Mouse (Mus musculus) inflammation-experienced regulatory T-cells, adult 6 months (primary cell): ENCODE measurements at regions not wholly inside any gene's neighbourhood (a gene's known extent, or its start where the extent isn't known, plus 50 kb on each side); places are given as distances from the start of the nearest gene placed in this dataset.

ENCODE experiments used
- ATAC-seq: one replicate; pipeline ENCODE4 v1.8.0; 2017

DNA sequence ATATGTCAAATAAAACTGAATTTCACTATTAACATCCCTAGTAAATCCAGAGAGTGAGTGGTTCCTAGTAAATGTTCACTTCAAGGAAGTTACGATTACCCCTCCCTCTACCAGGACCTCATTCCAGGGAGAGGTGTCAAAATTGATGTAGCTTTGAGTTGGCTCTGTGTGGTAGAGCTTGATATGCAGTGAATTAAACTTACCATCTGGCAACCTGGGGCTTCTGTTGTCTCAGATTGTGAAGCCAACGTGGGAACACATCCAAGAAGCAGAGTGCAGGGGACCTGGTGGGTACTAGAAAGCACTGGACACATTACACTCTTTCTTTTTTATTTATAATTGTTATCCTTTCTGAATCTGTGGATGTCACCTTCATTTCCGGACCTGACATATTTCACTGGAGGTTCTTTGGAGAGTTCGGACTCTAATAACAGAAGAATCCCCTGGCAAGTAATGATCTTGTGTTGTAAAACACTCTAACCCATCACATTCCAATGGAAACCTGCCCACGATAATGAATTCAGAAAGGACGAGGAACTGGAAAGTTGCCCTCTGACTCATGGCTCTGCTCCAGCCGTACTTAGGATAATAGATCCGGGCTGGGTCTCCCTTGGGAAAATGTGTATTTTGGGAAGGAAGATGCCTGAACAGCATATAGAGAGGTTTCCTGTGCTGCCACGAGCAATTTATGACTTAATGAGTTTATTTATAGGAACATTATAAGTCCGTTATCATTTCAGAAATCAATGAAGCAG, 295.8 kb downstream of the Plk2 start:
- no peak for ATAC-seq

DNA sequence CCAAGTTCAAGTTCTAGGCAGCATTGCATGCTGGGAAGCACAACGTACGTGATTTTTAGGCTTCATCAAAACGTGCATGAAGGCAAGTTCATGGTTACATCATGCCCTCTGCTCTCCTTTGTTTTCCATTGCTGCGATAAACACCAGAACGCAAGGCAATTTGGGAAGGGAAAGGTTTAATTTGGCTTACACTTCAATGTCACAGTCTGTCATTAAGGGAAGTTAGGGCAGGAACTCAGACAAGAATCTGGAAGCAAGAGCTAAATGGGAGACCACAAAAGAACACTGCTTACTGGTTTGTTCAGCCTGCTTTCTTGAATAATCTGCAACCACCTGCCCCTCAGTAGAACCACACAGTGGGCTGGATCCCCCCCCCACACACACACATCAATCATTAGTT, 297.9 kb downstream of the Plk2 start:
- no peak for ATAC-seq

DNA sequence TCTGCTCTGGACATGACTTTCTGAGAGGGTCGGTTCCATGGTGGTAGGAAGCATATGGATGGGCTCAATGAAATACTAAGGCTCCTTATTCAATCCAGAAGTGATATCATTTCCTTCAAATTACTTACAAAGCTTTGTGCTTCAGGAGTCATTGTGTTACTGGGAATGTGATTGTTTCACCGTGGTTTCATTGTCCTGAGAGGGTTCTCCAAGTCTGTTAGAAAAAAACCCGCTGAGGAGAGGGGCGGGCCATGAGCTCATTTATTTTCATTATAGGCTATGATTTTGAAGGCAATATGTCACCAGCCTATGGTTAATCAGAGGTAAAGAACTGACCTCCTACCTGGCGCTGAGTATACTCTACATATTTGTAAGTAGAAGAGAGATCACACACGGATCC, 300.0 kb downstream of the Plk2 start:
- no peak for ATAC-seq

DNA sequence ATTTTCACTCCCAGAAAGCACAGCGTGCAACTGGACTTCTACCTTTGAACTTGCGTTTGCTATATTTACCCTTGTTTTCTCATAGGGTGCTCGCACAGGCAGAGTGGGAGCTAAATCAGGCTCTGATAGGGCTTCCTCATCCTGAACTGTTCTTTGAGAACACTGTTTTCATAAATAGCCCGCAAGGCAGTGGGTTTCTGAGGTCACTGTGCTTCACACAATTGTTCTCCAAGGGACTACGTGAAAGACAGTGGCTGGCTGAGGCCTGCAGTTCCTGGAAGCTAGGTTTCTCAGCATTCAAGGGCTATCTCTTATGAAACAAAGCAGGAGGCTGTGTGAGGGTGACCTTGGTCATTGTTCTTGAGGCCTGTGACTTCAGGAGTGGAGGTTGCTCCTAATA, 301.7 kb downstream of the Plk2 start:
- no peak for ATAC-seq

DNA sequence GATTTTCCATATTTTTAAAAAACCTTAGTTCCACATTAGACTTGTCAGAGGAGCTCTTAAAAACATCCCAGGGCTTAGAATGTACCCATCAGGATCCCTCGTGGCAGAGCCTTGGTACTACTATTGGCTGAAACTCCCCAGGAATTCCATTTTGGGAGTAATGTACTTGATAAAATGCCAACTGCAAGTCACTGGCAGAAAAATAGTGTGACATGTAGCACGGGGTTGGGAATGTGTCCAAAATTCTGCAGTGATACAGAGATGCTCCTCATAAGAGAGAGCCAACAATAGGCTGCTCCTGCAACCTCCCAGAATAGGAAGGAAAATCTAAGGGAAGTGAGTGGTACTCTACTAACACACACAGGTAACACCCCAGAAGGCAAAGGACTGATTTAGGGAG, 309.4 kb downstream of the Plk2 start:
- ATAC-seq: no peak

DNA sequence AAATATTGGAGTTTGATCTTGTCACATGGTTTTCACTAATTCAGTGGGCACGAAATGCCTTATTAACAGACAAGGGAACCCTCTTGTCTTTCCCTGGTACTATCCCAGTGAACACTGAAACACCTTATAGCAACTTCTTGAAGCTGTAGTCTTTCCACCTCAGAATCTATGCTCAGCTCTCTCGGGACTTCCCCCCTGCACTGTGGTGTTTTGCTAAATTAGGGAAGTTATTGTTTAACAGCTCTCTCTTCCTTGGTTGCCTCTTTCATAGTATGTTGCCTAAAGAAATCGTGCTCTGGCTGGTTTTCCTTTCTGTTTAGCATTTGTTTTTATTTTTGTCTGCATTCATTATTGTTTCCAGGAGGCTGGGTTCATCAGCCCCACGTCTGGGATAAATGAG, 316.0 kb downstream of the Plk2 start:
- no peak for ATAC-seq

DNA sequence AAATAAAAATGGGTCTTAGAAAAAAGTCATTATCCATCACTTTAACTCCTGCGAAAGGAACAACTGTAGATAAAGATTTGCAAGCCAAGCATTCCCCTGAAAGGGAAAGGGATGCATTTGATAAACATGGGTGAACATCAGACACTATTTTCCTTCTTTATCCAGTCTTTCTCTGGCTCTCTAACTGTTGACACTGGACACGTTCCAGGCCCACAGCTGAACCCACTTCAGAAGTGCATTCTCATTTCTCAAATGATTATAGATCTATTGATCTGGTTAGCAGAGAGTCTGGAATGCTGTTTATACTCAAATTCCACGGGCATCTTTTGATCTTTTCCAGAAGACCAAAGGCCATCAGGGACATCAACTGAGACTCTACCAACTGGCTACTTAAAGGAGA, 317.7 kb downstream of the Plk2 start:
- no peak for ATAC-seq

DNA sequence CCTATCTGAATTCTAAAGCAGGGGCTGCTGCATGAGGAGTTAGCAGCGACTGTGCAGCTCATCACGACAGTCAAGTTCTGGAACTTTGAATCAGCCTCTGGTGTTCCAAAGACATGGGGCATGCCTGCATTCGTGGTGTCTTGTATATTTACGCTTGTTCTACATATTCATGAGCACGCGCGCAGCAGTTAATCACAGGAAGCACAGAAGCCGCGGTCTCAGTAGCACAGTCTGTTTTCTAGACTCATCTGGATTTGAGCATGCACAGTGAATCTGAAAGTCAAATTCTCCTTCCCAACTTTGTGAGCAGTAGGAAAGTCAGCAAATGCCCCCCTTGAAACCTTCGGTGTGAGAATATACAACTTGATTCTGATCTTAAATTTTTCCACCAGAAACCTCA, 327.3 kb downstream of the Plk2 start:
- no peak for ATAC-seq

DNA sequence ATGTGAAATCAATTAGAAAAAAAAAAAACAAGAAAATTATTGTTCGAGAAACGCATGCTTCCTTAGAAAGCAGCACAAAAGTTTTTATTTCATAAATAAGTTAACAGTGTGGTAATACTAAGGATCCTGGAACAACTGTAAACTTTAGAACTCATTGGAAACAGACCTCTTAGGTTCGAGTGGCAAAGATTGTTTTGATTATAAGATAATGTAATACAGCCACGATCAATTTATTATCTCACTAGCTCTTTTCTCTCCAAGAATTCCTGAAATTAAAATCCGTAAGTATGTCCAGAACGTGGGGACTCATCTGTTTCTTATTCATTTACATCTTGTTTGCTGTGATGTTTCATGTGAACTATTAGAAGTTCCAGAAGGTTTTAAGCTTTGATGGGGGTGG, 327.9 kb downstream of the Plk2 start:
- ATAC-seq: no peak

DNA sequence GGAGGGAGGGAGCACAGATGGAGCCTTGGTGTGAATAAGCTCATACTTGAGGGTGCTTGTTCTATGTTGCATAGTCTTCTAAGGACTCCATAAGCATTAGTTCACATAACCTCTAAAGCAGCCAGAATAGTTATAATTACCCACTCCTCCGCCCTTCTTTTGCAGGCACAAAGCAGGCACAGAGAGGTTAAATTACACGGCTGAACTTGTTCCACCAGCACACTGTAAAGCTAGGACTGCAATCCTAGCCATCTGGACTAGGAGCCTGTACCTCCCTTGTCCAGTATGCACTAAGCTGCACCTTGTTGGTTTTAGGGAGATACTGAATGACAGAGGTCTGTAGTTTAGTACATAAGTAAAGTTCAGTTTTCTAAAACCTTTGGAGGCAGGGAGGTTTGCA, 330.0 kb downstream of the Plk2 start:
- ATAC-seq: no peak

DNA sequence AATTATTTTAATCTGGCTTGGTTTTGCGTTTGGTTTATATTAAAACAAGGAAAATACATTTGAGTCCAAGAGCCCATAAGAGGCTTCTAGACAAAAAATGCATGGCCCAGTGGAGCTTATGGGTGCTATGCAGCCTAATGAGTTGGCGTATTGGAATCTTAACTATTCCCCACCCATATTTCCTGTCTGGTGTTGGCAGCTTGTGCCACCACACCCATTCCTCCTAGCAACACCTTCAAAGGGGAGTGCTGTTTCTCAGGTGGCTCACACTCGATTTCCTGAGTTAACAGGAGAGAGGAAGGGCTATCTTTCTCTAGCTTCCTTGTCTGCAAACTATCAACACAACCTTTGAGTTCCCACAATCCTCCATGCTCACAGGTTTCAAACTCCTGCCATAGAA, 331.0 kb downstream of the Plk2 start:
- no peak for ATAC-seq

DNA sequence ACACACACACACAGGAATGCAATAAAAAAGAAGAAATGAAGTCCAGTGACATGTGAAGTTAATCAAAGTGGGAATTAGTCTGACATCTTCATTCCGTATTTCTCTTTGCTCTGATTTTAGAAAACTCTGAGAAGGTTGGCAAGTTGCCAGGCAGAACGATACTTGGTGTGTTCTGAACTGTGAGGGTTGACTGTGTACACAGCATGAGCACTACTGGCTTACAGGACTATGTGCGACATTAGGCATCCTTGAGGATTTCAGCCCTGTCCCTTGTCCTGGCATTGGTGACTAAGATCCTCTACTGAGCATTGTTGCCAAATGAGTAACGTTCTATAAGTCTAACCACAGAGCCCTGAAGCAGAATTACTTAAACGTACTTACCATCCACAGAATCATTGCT, 340.7 kb downstream of the Plk2 start:
- ATAC-seq: no peak

DNA sequence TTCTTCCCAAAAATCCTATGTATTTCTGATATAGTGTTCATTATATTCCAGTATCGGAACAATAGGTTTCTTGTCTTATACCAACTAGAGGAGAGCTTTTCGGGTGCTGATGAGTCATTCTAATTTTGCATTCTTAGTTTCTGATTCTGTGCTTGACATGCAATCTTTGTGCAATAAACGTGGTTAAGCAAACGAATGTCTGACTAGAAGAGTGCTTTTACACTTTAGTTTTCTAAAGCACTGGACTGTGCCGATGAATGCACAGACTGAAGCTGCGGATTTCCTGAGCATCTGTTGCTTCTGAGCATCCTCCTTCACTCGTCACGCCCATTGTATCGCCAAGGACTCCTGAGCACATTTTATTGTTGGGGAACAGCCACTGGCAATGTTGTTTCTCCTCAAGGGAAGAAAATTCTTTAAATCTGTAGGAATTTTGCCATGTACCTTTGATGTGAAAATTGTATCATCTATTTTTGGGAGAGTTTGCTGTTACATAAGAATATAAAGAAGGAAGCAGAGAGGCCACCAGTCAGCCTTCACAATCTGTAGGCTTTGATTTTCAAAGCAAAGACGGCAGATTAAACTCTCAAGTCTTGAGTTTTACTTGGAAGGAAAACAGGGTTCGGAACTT, 346.8 kb downstream of the Plk2 start:
- no peak for ATAC-seq

DNA sequence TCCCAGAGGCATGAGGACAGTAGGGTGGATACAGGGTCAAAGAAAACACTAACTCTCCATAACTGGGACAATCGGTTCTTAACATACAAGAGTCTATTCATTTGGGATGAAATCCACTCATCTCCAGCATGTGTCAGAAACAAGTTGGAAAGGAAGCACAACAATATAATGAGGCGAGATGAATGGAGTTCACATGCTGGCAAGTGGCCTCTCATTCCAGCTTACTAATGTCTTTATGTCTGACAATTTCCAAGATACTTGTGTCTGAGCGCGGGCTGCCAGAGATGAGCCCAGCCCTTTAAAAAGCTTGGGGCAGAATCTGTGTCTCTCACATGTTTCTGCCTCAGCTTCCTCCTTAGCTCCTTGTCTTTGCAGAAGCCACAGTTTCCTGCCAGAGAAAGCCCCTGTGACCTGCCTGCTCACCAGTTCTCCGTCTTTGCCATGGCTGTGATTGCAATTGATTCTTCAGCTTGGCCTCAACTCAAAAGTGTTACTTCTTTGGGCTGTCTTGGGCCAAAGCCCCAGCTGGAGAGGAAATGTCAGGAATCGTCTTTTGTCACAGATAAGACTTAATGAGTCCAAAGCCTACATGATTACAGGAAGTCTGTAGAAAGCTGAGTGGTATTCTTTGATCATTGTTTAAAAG, 352.5 kb downstream of the Plk2 start:
- no peak for ATAC-seq

DNA sequence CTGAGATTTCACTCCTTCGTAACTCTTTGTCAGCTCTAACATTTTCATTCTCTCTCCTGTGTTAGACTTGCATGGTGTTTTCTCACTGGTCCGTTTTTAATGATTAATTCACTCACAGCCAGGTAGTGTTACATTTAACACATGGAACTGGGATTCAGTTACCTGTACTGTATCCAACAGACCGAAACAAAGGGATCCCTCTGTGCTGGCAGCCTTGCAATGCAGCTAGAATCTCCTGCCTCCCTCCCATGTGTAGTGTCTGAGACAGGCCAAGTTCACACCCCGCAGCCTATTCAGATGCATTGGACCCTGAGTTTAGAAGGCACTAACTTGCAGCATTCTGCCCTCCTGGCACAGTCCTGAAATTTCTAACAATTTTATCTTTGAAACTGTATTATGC, 357.9 kb downstream of the Plk2 start:
- ATAC-seq: no peak

DNA sequence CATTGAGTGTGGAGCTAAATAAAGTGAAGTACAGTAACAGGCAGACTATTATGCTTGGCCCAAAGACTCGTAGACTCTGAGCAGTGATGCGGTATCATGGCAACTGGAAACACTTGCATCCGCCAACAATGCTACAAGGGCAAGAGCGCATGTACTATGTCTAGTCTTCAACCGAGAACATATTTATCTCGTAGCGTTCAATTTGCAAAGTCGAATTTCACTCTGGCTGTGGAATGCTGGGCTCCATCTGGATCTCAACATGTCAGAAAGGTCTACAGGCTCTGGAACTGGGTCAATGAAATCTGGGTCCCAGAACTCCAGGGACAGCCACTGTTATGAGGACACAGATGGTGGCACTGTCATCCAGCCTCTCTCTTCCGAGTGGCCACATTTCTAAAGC, 359.7 kb downstream of the Plk2 start:
- no peak for ATAC-seq

DNA sequence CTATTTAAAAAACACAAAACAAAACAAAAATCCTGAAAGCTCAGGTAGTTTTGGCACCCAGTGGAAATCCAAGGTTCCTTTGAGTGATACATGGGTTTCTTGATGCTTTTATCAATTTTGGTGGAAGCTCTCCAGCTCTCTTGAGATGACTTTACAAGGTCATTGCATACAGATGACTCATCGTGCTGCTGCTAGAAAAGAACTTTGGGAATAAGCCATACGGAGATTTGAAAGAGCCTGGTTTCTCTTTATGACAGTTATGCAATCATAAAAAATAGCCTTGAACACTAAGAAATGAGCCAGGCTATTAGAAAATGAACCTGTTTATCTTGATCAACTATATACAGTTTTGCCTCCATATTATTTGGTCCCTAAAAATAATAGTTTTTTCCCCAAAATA, 362.0 kb downstream of the Plk2 start:
- ATAC-seq: no peak

DNA sequence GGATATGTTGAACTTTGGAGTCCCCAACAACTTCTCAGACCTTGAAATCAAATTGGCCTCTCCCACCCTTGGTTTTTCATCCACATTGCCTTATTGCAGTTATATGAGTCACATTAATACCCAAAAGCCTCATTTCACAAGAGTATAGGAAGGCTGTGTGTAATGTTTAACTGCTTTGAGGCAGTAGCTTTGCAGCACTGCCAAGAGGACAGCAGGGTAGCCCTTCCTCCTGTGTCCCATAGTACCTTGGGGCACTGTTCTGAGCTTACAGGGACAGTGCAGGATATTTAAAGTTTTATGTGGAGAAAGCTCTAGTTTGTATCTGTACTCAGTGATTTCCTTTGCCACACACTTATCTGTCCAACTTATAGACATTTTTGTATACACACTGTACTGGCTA, 374.4 kb downstream of the Plk2 start:
- ATAC-seq: no peak

DNA sequence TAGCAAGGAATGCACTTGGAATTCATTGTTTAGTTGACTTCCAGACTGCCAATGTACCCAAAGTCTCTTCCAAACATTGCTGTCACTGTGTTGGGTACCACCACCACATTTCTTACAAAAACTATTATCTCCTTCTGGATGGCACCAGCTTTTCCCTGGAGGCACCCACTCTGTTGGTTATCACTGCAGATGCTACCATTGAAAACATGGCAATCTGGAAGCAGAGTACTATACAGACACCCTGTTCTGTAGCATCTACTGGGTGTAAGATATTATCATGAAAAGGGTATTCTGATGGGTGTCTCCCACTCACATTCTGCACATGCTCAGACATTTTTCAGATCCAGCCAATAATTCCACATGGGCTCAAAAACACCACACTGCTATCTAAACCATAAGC, 380.4 kb downstream of the Plk2 start:
- ATAC-seq: no peak

DNA sequence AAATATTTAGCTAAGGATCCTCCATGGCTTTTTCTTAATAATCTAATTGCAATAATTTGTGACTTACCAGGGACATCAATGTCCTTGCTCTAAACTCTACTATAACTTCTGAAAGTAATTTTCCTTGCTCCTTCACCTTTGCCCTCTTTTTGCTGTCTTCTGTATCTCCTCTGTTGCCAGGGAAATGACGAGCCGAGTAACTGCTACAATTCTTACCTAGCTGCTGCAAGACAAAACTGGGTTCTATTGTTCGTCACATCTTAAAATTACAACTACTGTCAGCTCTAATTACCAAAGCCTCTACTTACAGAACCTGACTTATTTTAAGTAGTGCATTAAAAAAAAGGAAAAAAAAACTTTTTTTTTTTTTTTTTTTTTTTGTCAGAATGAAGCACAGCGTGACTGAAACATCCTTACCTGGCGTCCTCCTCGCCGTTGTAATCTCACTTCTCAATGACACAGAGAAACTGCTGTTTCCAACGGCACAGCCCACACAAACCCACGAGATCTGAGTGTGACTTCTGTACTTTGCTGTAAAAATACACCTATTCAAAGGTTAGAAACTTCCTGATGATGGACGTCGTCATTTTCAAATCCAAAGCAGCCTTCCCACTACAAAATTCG, 389.4 kb downstream of the Plk2 start:
- no peak for ATAC-seq

DNA sequence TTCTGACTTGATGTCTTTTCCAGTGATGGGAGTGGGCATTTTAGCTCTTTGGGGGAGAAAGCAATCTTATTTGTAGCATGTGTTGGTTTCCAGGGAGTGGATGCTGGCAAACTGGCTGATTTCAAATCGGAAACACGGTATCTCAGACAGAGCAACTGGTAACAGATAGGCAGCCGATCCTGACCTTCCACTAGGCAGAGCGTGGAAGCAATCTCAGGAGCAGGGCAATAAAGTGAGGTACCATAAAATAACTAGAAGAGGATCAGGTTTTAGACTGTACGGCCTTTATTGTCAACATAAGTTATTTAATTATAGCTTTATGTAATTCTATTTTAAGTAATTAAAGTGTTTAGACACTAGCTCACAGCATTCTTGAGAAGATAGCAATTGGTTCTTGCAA, 390.0 kb downstream of the Plk2 start:
- no peak for ATAC-seq

DNA sequence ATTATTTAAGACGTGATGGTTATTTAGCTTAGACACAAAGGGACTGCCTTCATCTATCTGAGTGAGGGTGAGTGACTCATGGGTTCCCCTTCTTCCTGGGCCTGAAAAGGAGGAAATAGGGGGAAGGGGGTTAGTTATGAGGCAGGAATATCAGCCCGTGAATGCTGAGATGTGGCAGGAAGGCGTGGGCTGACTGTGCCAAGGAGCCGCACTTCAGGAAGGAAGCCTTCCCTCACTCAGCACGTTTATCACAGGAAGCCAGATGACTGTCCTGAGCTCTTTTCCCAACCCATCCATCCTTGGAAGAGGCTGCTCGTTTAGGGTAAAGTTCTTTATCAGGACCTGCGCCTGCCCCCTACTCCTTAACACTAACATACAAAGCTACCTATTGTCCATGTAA, 403.5 kb downstream of the Plk2 start:
- ATAC-seq: no peak

DNA sequence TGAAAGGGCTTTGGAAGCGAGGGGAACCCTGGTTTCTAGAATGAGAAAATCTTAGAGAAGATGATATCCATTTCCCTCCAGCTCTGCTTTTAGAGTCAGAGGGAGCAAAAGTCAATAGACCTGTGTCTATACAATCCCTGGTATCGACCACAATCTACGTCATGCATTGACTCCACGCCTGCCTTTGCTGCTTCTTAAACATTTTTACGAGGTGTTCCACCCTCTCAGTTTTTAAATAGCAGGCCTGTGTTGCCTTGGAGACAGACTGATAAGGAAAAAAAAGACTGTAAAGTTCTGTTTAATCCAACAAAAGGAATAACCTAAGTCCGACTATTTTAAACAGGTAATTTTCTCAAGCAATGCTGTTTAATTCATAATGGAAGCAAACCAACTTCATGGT, 408.0 kb downstream of the Plk2 start:
- no peak for ATAC-seq

DNA sequence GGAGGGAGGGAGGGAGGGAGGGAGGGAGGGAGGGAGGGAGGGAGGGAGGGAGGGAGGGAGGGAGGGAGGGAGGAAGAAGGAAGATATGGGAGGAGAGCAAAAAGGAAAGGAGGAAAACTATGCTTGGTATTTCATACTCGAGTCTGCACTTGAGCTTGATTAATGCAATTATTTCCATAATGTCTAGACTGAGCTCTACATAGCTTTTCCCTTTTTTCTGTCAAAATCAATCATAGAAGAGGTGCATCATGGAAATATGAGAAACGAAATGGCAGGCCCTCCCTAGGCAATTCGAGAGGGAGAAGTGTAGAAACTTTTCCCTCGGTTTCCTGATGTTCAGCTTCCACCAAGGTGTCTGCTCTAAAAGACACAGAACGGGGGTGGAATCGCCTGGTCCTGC, 417.6 kb downstream of the Plk2 start:
- ATAC-seq: no peak
